Mouse (Mus musculus) central nervous system, embryonic 14 days (tissue): ENCODE data around the gene Il1f9. TPM values are rescaled to one million over a fixed set of nuclear protein-coding genes. Genes with fewer than 3 reads are reported as not detected.

Experiments used
- polyA plus RNA-seq: library from polyadenylated mRNA; depleted of rRNA; stranded (reverse); fragments of >200 nt; gene quantifications from 2 replicates; pipeline ENCODE4 v1.2.3, GENCODE M21; 2012; rRNA removed

Gene Il1f9
- not detected in 2 replicates for polyA plus RNA-seq

GRCm38 (mm10) chr2:24186176-24186575, at the start of gene Il1f9:
TSS of gene Il1f9 (plus strand) at chr2:24186476.

DNA sequence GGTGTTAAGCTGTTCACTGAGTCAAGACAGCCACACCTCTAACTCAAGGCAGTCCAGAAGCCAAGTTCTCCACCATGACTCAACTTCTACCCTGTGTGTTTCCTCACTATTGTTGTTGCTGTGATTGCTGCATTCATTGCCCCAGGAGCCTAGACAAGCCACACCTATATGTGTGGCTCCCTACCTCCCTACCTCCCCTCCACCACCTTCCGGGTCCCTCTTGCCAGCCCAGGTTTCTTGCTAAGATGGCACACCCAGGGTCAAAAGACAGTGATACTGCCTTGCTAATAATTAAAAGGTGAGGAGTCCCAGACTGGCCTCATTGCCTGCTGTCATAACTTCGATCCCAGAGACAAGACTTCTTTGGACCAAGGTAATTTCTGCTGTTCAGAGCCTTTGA, 33.4 kb upstream of the Il1f9 start, which contains the start of gene Il1f8:
TSS of gene Il1f8 (plus strand) at position 301 of the 400 bp plus-strand sequence.

DNA sequence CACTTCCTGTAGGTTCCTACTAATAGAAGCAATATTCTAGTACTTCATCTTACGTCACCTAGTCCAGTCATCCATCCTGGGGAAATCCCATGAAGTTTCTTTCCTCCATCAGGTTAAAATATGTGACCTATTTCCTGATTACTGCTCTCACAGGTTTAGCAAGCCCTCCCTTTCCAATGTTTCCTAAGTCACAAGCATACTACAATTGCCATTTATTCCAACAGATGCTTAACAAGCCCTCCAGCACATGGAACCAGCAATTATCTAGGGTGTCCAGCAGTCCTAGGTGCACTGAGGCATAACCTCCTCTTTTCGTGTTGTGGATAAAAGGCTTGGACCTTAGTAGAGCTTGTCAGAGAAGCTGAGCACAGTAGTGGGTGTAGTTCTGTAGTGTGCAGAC, 28.8 kb downstream of the Il1f9 start, which contains the start of gene Il1f6:
TSS of gene Il1f6 (plus strand) at position 301 of the 400 bp plus-strand sequence.

Other genes starting within 250 kb of the Il1f9 start
- gene Hnmt, start 137.1 kb upstream of the Il1f9 start, polyA plus RNA-seq: 2.5 and 2.6 TPM in 2 replicates
- not detected in 2 replicates for gene Tbpl2, start 89.9 kb upstream of the Il1f9 start, polyA plus RNA-seq
- not detected in 2 replicates for gene Il1f8, start 33.3 kb upstream of the Il1f9 start, polyA plus RNA-seq
- not detected in 2 replicates for gene Il1f6, start 28.9 kb downstream of the Il1f9 start, polyA plus RNA-seq
- 0.26 TPM in 1 of 2 replicates, not detected in the other for gene Il1f5, start 90.5 kb downstream of the Il1f9 start, polyA plus RNA-seq
- not detected in 2 replicates for gene Il1f10, start 104.7 kb downstream of the Il1f9 start, polyA plus RNA-seq
- 1.8 and 4.5 TPM in 2 replicates for gene Il1rn, start 150.4 kb downstream of the Il1f9 start, polyA plus RNA-seq
- 0.81 and 0.86 TPM in 2 replicates for gene Psd4, start 181.1 kb downstream of the Il1f9 start, polyA plus RNA-seq